Mouse (Mus musculus): ENCODE measurements around the gene Ccr4. TPM values are rescaled to one million over a fixed set of nuclear protein-coding genes. Genes with fewer than 3 reads are reported as not detected.

Gene Ccr4
- polyA plus RNA-seq, 1 experiment from 2014 or later, result 0.49 TPM

DNA sequence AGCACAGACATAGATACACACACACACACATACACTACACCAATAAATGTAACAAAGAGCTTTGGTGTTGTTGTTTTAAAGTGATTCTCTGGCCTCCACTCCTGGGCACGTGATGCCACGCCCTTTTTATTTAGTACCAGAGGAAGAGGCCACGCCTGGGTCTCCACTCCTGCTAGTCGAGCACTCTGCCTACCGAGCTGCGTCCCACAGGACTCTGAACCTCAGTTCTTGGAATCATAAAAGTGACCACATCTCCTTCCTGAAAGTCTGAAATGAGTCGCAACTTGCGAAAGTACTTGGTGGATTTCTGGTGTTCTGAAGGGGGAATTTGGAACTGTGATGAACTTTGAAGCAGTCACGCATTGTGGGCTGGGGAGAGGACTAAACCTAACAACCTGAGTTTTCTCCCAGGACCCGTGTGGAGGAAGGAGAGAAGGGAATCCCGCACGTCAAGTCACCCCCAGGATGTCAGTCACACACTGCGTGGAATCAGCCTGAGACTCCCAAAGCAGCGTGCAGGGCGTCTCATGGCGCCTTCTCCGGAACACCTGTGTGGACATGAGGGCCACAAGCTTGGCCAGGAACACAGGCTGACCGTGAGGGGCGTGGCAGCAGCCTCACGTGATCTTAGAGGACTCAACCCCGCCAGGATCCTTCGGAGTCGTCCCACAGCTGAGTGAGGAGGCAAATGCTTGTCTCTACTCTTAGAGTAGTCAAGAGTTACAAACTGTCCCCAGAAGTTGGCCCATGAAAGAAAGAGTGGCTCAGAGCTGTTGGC lies 17.0 kb downstream of the Ccr4 start:
- Histone ChIP-seq H3K27me3 (ENCODE audit: insufficient read depth, low read length) (no peaks in the 10 kb centered on the region), H3K4me2 (replicated peaks; ENCODE audit: low read depth, low read length) (no peak overlapping the region), H3K9ac (replicated peaks; ENCODE audit: low read length) (no peak overlapping the region), H3K4me3 (ENCODE audit: low read length) (no peak overlapping the region), H3K27ac (ENCODE audit: low read length) (no peak overlapping the region), H3K9me3 (ENCODE audit: low read length) (no peaks in the 10 kb centered on the region), H3K4me1 (ENCODE audit: insufficient read depth, low read length) (no peaks in the 10 kb centered on the region), H3K36me3 (ENCODE audit: insufficient read depth, low read length) (no peaks in the 10 kb centered on the region)
- WGBS, result 73% methylated on average over 23 of the region's 23 CpGs
- peak; percentile 46; the same call in 1 of the 2 replicates for ATAC-seq (ENCODE audit: low FRiP score, low TSS enrichment)

DNA sequence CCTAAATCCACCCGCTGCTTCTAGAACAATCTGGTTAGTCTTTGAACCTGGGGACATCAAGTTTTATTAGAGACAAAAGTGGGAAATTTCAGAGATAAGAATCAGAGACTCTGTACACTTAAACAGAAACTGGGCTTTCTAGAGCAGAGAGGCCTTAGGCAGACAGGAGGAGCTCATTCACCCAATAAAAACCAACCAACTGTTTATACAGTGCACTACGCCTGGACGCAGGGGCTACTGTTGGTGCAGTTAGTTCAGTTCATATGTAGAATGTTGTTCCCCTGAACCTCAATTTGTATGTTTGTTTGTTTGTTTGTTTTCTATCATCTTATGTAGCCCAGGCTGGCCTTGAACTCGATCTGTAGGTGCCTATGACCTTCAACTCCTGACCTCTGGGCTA lies 17.9 kb downstream of the Ccr4 start:
- WGBS, result 57% methylated on average over 4 of the region's 4 CpGs
- Histone ChIP-seq H3K27me3 (ENCODE audit: insufficient read depth, low read length) (no peaks in the 10 kb centered on the region), H3K4me1 (ENCODE audit: insufficient read depth, low read length) (no peaks in the 10 kb centered on the region), H3K4me3 (ENCODE audit: low read length) (no peak overlapping the region), H3K9me3 (ENCODE audit: low read length) (no peaks in the 10 kb centered on the region), H3K36me3 (ENCODE audit: insufficient read depth, low read length) (no peaks in the 10 kb centered on the region), H3K9ac (replicated peaks; ENCODE audit: low read length) (no peak overlapping the region), H3K27ac (ENCODE audit: low read length) (no peak overlapping the region), H3K4me2 (replicated peaks; ENCODE audit: low read depth, low read length) (no peak overlapping the region)
- ATAC-seq (ENCODE audit: low FRiP score, low TSS enrichment), result no peak

DNA sequence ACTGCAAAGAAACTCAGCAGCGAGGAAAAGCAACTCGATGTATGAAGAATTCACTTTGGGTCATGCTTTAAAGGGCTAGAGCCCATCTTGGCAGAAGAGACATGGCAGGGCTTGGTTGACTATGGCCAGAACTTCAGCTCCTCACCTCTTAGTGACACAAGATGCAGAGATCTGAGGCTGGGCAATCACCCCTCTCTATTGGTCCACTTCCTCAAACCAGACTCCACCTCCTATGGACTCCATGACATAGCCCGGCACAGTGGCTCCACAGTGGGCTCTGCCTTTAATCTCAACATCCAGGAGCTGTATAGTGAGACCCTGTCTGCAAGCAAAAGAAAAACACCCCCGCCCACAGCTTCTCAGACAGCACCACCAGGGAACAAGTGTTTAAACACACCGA lies 19.9 kb downstream of the Ccr4 start:
- H3K4me1 ChIP-seq (ENCODE audit: insufficient read depth, low read length), result no peaks in the 10 kb centered on the region
- no peaks in the 10 kb centered on the region for H3K36me3 ChIP-seq (ENCODE audit: insufficient read depth, low read length)
- no peaks in the 10 kb centered on the region for H3K27me3 ChIP-seq (ENCODE audit: insufficient read depth, low read length)
- ATAC-seq (ENCODE audit: low FRiP score, low TSS enrichment), result no peak
- no peak overlapping the region for H3K9ac ChIP-seq (replicated peaks; ENCODE audit: low read length)
- no peaks in the 10 kb centered on the region for H3K9me3 ChIP-seq (ENCODE audit: low read length)
- WGBS, result 80% methylated on average over 5 of the region's 5 CpGs
- no peak overlapping the region for H3K4me2 ChIP-seq (replicated peaks; ENCODE audit: low read depth, low read length)
- no peak overlapping the region for H3K4me3 ChIP-seq (ENCODE audit: low read length)
- no peak overlapping the region for H3K27ac ChIP-seq (ENCODE audit: low read length)

DNA sequence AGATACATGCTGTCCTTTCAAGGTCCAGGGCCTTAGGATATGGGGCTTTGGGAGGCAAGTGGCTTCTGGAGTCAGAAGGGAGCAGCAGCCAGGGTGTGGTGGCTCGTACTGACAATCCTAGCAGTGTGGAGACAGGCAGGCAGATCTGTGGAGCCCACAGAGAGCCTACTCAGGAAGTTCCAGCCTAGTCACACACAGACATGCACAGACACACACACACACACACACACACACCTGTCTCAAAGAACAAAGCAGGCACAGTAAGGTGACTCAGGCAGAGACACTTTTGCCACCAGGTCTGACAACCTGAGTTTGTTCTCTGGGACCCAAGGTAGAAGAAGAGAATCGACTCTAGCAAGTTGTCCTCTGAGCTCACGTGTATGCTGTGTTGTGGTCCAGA lies 23.8 kb downstream of the Ccr4 start:
- Histone ChIP-seq H3K9me3 (ENCODE audit: low read length) (no peaks in the 10 kb centered on the region), H3K9ac (replicated peaks; ENCODE audit: low read length) (no peak overlapping the region), H3K27ac (ENCODE audit: low read length) (no peak overlapping the region), H3K27me3 (ENCODE audit: insufficient read depth, low read length) (no peaks in the 10 kb centered on the region), H3K4me3 (ENCODE audit: low read length) (no peak overlapping the region), H3K4me2 (replicated peaks; ENCODE audit: low read depth, low read length) (no peak overlapping the region), H3K36me3 (ENCODE audit: insufficient read depth, low read length) (no peaks in the 10 kb centered on the region), H3K4me1 (ENCODE audit: insufficient read depth, low read length) (no peaks in the 10 kb centered on the region)
- ATAC-seq (ENCODE audit: low FRiP score, low TSS enrichment), result no peak
- WGBS, result 90% methylated on average over 3 of the region's 3 CpGs

DNA sequence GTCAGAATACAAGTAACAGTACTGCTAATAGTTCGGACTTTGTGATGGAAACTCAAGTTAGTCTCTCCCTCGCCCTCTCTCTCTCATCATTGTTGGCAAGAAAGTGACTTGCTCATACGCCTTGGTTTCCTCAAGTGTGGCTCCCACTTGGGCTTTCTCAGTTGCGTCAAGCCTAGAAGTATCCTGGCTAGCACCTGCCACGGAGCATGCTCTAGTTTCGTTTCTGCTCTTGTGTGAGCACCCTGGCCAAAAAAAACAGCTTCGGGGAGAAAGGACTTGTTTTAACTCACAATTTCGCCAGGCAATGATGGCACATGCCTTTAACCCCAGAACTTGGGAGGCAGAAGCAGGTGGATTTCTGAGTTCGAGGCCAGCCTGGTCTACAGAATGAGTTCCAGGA lies 27.7 kb downstream of the Ccr4 start:
- H3K9me3 ChIP-seq (ENCODE audit: low read length), result no peaks in the 10 kb centered on the region
- no peaks in the 10 kb centered on the region for H3K27me3 ChIP-seq (ENCODE audit: insufficient read depth, low read length)
- ATAC-seq (ENCODE audit: low FRiP score, low TSS enrichment), result no peak
- WGBS, result 92% methylated on average over 9 of the region's 9 CpGs
- H3K27ac ChIP-seq (ENCODE audit: low read length), result no peak overlapping the region
- H3K4me3 ChIP-seq (ENCODE audit: low read length), result no peak overlapping the region
- H3K4me1 ChIP-seq (ENCODE audit: insufficient read depth, low read length), result no peaks in the 10 kb centered on the region
- no peak overlapping the region for H3K9ac ChIP-seq (replicated peaks; ENCODE audit: low read length)
- H3K4me2 ChIP-seq (replicated peaks; ENCODE audit: low read depth, low read length), result no peak overlapping the region
- H3K36me3 ChIP-seq (ENCODE audit: insufficient read depth, low read length), result no peaks in the 10 kb centered on the region

DNA sequence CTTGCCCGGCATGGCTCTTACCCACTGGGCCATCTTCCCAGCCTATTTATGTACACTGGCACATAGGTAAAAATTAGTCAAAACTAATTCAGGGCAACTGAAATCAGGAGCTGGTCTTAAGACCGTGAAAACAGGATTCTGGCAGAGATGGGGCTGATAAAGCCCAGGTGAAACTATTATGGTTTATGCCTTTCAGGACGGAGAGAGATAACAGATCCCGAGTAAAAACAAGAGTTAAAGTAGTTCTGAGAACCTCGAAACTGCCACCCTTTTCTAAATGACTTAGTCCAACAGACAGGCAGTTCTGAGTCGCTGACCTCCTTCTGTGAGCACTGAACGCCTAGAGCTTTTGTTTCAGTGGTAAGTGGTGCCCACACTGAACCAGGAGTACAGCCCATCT lies 32.8 kb downstream of the Ccr4 start:
- Histone ChIP-seq H3K27me3 (ENCODE audit: insufficient read depth, low read length) (no peaks in the 10 kb centered on the region), H3K36me3 (ENCODE audit: insufficient read depth, low read length) (0 out of 2 replicates have a peak, but pooled peaks cover 9% of the 10 kb centered on the region), H3K9me3 (ENCODE audit: low read length) (no peaks in the 10 kb centered on the region), H3K4me3 (ENCODE audit: low read length) (no peak overlapping the region), H3K4me1 (ENCODE audit: insufficient read depth, low read length) (0 out of 2 replicates have a peak, but pooled peaks cover 1% of the 10 kb centered on the region), H3K27ac (ENCODE audit: low read length) (no peak overlapping the region), H3K4me2 (replicated peaks; ENCODE audit: low read depth, low read length) (no peak overlapping the region), H3K9ac (replicated peaks; ENCODE audit: low read length) (no peak overlapping the region)
- no peak for ATAC-seq (ENCODE audit: low FRiP score, low TSS enrichment)
- 62% methylated on average over 7 of the region's 7 CpGs for WGBS

DNA sequence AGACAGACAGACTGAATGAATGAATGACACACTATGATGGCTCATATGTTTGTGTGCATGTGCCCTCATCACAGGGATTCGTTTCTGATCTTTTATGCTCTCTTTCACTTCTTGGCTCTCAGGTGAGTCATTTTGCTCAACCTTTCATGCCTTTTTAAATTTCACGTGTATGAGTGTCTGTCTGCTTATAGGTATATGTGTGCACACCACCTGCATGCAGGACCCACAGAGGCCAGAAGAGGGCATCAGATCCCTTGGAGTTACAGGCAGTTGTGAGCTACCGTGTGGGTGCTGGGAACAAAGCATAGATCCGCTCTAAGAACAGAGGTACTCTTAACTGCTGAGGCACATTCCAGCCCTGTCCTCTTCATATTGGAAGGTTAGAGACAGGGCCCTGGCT lies 36.0 kb downstream of the Ccr4 start:
- H3K4me1 ChIP-seq (ENCODE audit: insufficient read depth, low read length), result 0 out of 2 replicates have a peak, but pooled peaks cover 6% of the 10 kb centered on the region
- H3K27me3 ChIP-seq (ENCODE audit: insufficient read depth, low read length), result no peaks in the 10 kb centered on the region
- H3K9ac ChIP-seq (replicated peaks; ENCODE audit: low read length), result no peak overlapping the region
- WGBS, result 95% methylated on average over 4 of the region's 4 CpGs
- no peak overlapping the region for H3K4me2 ChIP-seq (replicated peaks; ENCODE audit: low read depth, low read length)
- no peak overlapping the region for H3K27ac ChIP-seq (ENCODE audit: low read length)
- ATAC-seq (ENCODE audit: low FRiP score, low TSS enrichment), result no peak
- H3K4me3 ChIP-seq (ENCODE audit: low read length), result no peak overlapping the region
- H3K36me3 ChIP-seq (ENCODE audit: insufficient read depth, low read length), result peaks cover 26% of the 10 kb centered on the region
- no peaks in the 10 kb centered on the region for H3K9me3 ChIP-seq (ENCODE audit: low read length)

DNA sequence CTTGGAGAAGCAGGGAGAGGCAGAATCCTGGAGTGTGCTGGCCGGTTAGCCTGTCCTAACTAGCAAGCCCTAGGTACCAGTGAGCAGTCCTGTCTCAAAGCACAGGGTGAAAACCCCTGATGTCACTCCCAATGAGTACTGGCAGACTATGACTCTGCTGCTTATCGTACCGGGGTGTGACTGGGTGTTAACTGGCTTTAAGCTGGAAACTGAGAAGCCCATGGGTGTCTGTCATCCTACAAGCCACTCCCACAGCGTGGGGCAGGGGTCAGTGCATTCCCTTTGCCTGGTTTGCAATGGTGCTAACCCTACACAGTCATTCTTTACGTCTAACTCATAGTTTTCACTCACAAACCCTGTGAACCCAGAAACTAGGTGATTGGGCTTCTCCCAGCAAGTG lies 36.5 kb downstream of the Ccr4 start:
- H3K9me3 ChIP-seq (ENCODE audit: low read length), result no peaks in the 10 kb centered on the region
- WGBS, result 63% methylated on average over 5 of the region's 5 CpGs
- ATAC-seq (ENCODE audit: low FRiP score, low TSS enrichment), result no peak; the same call in 1 of the 2 replicates
- no peak overlapping the region for H3K4me2 ChIP-seq (replicated peaks; ENCODE audit: low read depth, low read length)
- peaks cover 27% of the 10 kb centered on the region for H3K36me3 ChIP-seq (ENCODE audit: insufficient read depth, low read length)
- no peaks in the 10 kb centered on the region for H3K27me3 ChIP-seq (ENCODE audit: insufficient read depth, low read length)
- no peak overlapping the region for H3K9ac ChIP-seq (replicated peaks; ENCODE audit: low read length)
- H3K4me1 ChIP-seq (ENCODE audit: insufficient read depth, low read length), result 0 out of 2 replicates have a peak, but pooled peaks cover 6% of the 10 kb centered on the region
- no peak overlapping the region for H3K4me3 ChIP-seq (ENCODE audit: low read length)
- no peak overlapping the region for H3K27ac ChIP-seq (ENCODE audit: low read length)

DNA sequence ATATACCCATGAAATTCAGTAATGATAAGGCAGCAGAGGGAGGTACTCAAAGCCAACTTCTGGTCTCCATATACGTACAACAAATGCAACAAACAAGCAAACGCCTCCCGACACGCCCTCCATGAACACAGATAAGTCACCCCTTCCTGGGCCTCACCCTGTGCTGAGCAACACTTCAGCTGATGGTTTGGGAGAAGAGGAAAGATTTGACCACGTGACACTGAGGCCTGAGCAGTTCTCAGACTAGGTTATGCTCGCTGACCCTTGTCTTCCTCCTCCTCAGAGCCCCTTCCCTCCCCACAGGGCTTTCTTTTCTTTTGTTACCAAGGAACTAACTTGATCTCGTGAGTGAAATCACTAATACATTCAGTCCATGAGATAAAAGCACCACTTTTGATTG lies 37.8 kb downstream of the Ccr4 start:
- ATAC-seq (ENCODE audit: low FRiP score, low TSS enrichment), result peak; percentile 60; the same call in 1 of the 2 replicates
- no peaks in the 10 kb centered on the region for H3K27me3 ChIP-seq (ENCODE audit: insufficient read depth, low read length)
- 64% methylated on average over 7 of the region's 7 CpGs for WGBS
- no peaks in the 10 kb centered on the region for H3K9me3 ChIP-seq (ENCODE audit: low read length)
- H3K27ac ChIP-seq (ENCODE audit: low read length), result no peak overlapping the region
- peaks cover 32% of the 10 kb centered on the region for H3K36me3 ChIP-seq (ENCODE audit: insufficient read depth, low read length)
- H3K4me3 ChIP-seq (ENCODE audit: low read length), result no peak overlapping the region
- no peak overlapping the region for H3K9ac ChIP-seq (replicated peaks; ENCODE audit: low read length)
- no peak overlapping the region for H3K4me2 ChIP-seq (replicated peaks; ENCODE audit: low read depth, low read length)
- 0 out of 2 replicates have a peak, but pooled peaks cover 6% of the 10 kb centered on the region for H3K4me1 ChIP-seq (ENCODE audit: insufficient read depth, low read length)

DNA sequence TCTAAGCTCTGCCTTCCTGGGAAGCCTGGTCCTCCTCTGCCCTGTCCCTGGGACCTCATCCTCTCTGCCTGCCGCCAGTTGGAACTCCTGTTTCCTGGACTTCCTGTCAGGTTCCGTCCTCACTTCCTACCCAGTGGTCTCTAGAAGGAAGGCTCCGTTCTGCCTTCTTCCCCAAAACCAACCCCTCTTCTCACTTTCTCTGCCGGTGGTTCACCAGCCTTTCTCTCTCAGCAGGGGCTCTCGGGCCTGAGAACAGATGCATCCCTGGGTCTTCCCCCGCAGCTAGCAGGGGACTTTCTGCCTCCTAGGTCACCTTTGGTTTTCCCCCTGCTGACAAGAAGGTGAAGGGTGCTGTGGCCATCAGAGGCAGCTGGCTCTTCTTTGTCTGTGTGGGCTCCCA lies 39.3 kb downstream of the Ccr4 start:
- H3K4me3 ChIP-seq (ENCODE audit: low read length), result no peak overlapping the region
- no peak overlapping the region for H3K27ac ChIP-seq (ENCODE audit: low read length)
- H3K9ac ChIP-seq (replicated peaks; ENCODE audit: low read length), result no peak overlapping the region
- no peak for ATAC-seq (ENCODE audit: low FRiP score, low TSS enrichment)
- WGBS, result 80% methylated on average over 6 of the region's 6 CpGs
- no peak overlapping the region for H3K4me2 ChIP-seq (replicated peaks; ENCODE audit: low read depth, low read length)
- no peaks in the 10 kb centered on the region for H3K27me3 ChIP-seq (ENCODE audit: insufficient read depth, low read length)
- H3K36me3 ChIP-seq (ENCODE audit: insufficient read depth, low read length), result peaks cover 36% of the 10 kb centered on the region
- H3K4me1 ChIP-seq (ENCODE audit: insufficient read depth, low read length), result 0 out of 2 replicates have a peak, but pooled peaks cover 6% of the 10 kb centered on the region
- H3K9me3 ChIP-seq (ENCODE audit: low read length), result no peaks in the 10 kb centered on the region
